Mouse (Mus musculus) kidney, embryonic 14.5 days (tissue): ENCODE data around the gene Satb1. TPM values are rescaled to one million over a fixed set of nuclear protein-coding genes. Genes with fewer than 3 reads are reported as not detected.

Experiments used
- ATAC-seq: fragments of 200-750 bp; cut with Nextera tagmentation; 2 replicates; pipeline ENCODE4 v1.8.0; 2017; ENCODE audit warnings: moderate number of reproducible peaks, mild to moderate bottlenecking, moderate TSS enrichment, moderate library complexity; ENCODE audit not compliant: low FRiP score, low TSS enrichment
- H3K27ac ChIP-seq: fragments of 300-500 bp; sonication (generic); 2 replicates; pipeline ENCODE4 v1.5.1; 2014; ENCODE audit warnings: low read depth, mild to moderate bottlenecking, low read length, moderate library complexity, mixed read lengths
- H3K27me3 ChIP-seq: fragments of 300-500 bp; sonication (generic); 2 replicates; pipeline ENCODE4 v1.6.1; 2014; ENCODE audit warnings: mild to moderate bottlenecking, low read length; ENCODE audit not compliant: control insufficient read depth, insufficient read depth
- H3K36me3 ChIP-seq: fragments of 300-500 bp; sonication (generic); 2 replicates; pipeline ENCODE4 v1.6.1; 2014; ENCODE audit warnings: low read length, mixed read lengths; ENCODE audit not compliant: control insufficient read depth, insufficient read depth
- H3K4me1 ChIP-seq: fragments of 300-500 bp; sonication (generic); 2 replicates; pipeline ENCODE4 v1.6.1; 2014; ENCODE audit warnings: low read length, mixed read lengths; ENCODE audit not compliant: control insufficient read depth, insufficient read depth
- H3K4me2 ChIP-seq: fragments of 300-500 bp; sonication (generic); replicated peaks from 2 replicates; pipeline ENCODE4 v1.6.1; 2014; ENCODE audit warnings: low read depth, mild to moderate bottlenecking, low read length
- H3K4me3 ChIP-seq: fragments of 300-500 bp; sonication (generic); 2 replicates; pipeline ENCODE4 v1.5.1; 2014; ENCODE audit warnings: mild to moderate bottlenecking, low read length
- H3K9ac ChIP-seq: fragments of 300-500 bp; sonication (generic); 2 replicates; pipeline ENCODE4 v1.6.1; 2014; ENCODE audit warnings: low read depth, mild to moderate bottlenecking, low read length, moderate library complexity
- H3K9me3 ChIP-seq: fragments of 300-500 bp; sonication (generic); 2 replicates; pipeline ENCODE4 v1.6.1; 2016; ENCODE audit warnings: low read length; ENCODE audit not compliant: control insufficient read depth
- WGBS: fragments of 180-500 bp; shearing (Covaris S2); extraction: QIAGEN DNeasy Blood & Tissue Kit; methylation state at CpG from one replicate; pipeline ENCODE4 v1.1.7; 2014; 5-methylcytosine and 5-hydroxymethylcytosine counted together
- polyA plus RNA-seq: library from polyadenylated mRNA; unstranded; fragments of >200 nt; fragmentation: Nextera tagmentation; extraction: Ambion mirVana; gene quantifications from 2 replicates; pipeline ENCODE4 v1.2.1, GENCODE M21; 2014

Satb1 gene
- polyA plus RNA-seq, 1 experiment from 2014 or later = 12.7 TPM

DNA sequence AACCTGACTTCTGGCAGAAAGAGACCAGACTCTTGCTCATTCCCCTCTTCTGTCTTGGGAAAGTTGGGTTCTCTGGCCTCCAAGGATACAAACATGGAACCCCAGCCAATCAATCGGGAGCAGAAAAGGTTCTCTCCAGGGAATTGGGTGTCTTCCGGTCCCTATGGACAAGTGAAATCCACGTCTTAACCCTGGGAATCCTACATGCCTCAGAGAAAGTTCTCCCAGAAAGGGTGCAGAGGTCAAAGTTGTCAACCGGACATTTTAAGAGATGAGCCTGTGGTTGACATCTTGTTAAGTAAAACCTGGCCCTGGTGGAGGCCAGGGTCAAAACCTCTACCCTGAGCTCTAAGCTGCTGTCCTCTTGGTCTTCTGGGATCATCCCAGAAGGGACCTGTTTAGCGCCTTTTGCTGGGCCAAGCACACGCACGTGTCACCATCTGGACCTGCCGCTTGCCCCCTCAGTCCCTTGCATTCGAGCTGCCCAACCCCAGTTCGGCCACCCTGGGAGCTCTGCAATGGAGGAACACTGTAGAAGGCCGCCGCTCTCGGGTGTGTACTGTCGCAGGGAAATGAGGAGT is 1.9 kb downstream of the Satb1 start:
- H3K27me3 ChIP-seq = peaks cover 81% of the 10 kb centered on the region
- peak overlapping the region; percentile 97 for H3K4me2 ChIP-seq
- no peaks in the 10 kb centered on the region for H3K36me3 ChIP-seq
- peak; percentile 44; the same call in 1 of the 2 replicates for ATAC-seq
- no peaks in the 10 kb centered on the region for H3K9me3 ChIP-seq
- H3K4me3 ChIP-seq = peak overlapping the region; percentile 68
- 12% methylated on average over 14 of the region's 14 CpGs for WGBS
- H3K27ac ChIP-seq = no peak overlapping the region
- H3K9ac ChIP-seq = no peak overlapping the region
- 0 out of 2 replicates have a peak, but pooled peaks cover 7% of the 10 kb centered on the region for H3K4me1 ChIP-seq

DNA sequence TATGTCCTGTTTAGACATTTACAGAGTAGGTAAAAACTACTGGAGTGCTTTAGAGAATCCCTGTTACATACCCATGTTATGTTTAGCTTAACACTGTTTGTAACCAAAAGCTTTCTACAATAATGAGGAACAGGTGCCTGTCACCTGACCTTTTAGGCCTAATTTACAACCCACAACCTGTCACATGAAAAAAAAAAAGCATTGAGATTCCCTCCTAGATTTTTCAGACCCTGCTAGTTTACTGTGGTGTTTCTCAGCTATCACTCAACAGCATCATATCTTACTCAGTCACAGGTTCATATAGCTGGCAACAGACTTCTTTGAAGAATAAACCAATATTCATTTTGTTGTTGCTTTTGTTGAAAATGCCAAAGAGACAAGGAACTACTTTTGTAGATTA is 3.7 kb downstream of the Satb1 start:
- Histone ChIP-seq H3K36me3 (no peaks in the 10 kb centered on the region), H3K4me3 (no peak overlapping the region), H3K4me1 (0 out of 2 replicates have a peak, but pooled peaks cover 7% of the 10 kb centered on the region), H3K27me3 (peaks cover 74% of the 10 kb centered on the region), H3K4me2 (no peak overlapping the region), H3K9me3 (no peaks in the 10 kb centered on the region), H3K27ac (no peak overlapping the region), H3K9ac (no peak overlapping the region)
- no peak for ATAC-seq

DNA sequence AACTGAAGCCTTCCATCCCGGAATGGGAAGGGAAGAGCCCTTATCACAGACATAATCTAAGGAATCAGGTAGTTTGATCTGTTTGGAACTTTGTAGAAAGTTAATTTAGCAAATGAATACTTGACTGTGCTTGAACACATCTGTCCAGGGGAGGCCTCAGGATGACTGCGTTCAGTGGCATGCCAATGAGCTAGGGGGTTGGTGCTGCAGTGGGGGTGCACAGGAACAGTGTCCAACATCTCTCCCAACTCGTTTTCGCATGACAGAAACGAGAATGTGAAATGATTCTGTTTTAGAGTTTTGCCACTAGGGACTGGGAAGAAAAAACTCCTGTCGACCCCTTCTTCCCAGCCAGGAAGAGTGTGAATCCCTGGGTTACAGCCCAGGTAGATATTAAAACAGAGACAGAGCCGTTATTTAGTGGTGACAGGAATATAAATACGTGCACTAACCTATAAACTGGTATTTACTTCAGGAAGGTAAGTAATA is 5.1 kb downstream of the Satb1 start:
- WGBS = 56% methylated on average over 8 of the region's 8 CpGs
- peaks cover 59% of the 10 kb centered on the region for H3K27me3 ChIP-seq

DNA sequence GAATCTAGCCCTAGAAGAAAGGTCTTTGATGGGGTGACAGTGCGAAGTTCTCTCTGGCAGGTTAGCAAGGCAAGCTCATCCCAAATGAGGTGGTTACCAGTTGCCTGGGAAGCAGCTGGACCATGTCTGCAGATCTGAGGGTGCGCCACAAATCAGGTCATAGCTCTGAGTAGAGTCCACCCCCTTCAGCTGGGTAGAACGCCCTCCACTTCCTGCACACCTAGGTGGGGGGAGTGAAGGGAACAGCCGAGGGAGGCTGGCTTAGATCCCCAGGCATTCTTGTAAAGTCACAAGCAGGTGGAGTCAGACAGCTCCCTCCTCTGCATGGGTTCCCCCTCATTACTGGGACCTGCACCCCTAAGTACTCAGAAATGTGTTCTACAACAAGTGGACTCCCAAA is 6.6 kb downstream of the Satb1 start:
- H3K27ac ChIP-seq = no peak overlapping the region
- 47% methylated on average over 4 of the region's 4 CpGs for WGBS
- no peak for ATAC-seq
- H3K27me3 ChIP-seq = peaks cover 49% of the 10 kb centered on the region
- no peak overlapping the region for H3K4me3 ChIP-seq
- H3K9ac ChIP-seq = no peak overlapping the region
- H3K36me3 ChIP-seq = no peaks in the 10 kb centered on the region
- no peaks in the 10 kb centered on the region for H3K9me3 ChIP-seq
- no peak overlapping the region for H3K4me2 ChIP-seq
- H3K4me1 ChIP-seq = no peaks in the 10 kb centered on the region

More for the DNA sequence above, 5.1 kb downstream of the Satb1 start:
- 0 out of 2 replicates have a peak, but pooled peaks cover 7% of the 10 kb centered on the region for H3K4me1 ChIP-seq
- H3K36me3 ChIP-seq = no peaks in the 10 kb centered on the region
- H3K9me3 ChIP-seq = no peaks in the 10 kb centered on the region
- no peak overlapping the region for H3K4me2 ChIP-seq
- no peak overlapping the region for H3K27ac ChIP-seq
- ATAC-seq = no peak
- no peak overlapping the region for H3K9ac ChIP-seq
- H3K4me3 ChIP-seq = no peak overlapping the region

DNA sequence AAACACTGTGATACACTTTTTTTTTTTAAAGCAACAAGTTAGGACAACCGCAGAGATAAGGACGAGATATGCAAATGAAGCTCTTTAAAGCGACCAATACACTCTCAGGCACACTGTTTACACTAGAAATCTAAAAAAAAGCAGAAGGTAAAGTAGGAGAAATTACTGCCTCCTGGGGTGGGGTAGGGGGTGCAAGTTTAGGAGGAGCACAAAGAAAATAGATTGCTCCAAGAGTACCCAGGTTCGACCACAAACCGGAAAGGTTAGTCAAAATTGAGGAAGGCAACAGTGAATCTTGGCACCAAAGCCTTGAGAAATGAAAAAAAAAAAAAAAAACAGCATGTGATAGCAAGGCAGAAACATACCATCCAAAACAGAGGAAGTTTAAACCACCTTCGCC is 18.8 kb downstream of the Satb1 start:
- no peak overlapping the region for H3K9ac ChIP-seq
- 0 out of 2 replicates have a peak, but pooled peaks cover 3% of the 10 kb centered on the region for H3K27me3 ChIP-seq
- no peak overlapping the region for H3K27ac ChIP-seq
- no peaks in the 10 kb centered on the region for H3K4me1 ChIP-seq
- H3K9me3 ChIP-seq = no peaks in the 10 kb centered on the region
- no peak overlapping the region for H3K4me3 ChIP-seq
- ATAC-seq = no peak
- H3K4me2 ChIP-seq = no peak overlapping the region
- H3K36me3 ChIP-seq = no peaks in the 10 kb centered on the region
- 27% methylated on average over 6 of the region's 6 CpGs for WGBS

DNA sequence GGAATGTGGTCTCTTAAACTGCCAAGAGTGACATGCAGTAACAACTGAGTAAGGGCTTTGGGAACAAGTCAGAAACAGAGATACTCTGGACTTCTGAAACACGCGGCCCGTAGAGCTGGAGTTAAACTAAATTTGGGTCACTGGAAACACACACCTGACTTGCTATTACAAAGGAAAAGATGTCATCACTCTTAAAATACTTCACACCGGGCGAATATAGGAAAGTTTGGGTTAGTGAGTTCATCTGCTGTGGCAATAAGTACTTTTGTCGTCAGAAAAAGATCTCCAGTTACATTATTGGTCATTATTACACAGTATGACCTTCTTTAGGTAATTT is 19.3 kb downstream of the Satb1 start:
- no peaks in the 10 kb centered on the region for H3K4me1 ChIP-seq
- ATAC-seq = no peak
- H3K36me3 ChIP-seq = no peaks in the 10 kb centered on the region
- H3K4me3 ChIP-seq = peak overlapping the region; percentile 75
- no peaks in the 10 kb centered on the region for H3K9me3 ChIP-seq
- under 1% methylated on average over 6 of the region's 6 CpGs for WGBS
- no peak overlapping the region for H3K27ac ChIP-seq
- peak overlapping the region; percentile 87 for H3K4me2 ChIP-seq
- H3K9ac ChIP-seq = peak overlapping the region; percentile 72; the same call in 1 of the 2 replicates
- 0 out of 2 replicates have a peak, but pooled peaks cover 3% of the 10 kb centered on the region for H3K27me3 ChIP-seq

DNA sequence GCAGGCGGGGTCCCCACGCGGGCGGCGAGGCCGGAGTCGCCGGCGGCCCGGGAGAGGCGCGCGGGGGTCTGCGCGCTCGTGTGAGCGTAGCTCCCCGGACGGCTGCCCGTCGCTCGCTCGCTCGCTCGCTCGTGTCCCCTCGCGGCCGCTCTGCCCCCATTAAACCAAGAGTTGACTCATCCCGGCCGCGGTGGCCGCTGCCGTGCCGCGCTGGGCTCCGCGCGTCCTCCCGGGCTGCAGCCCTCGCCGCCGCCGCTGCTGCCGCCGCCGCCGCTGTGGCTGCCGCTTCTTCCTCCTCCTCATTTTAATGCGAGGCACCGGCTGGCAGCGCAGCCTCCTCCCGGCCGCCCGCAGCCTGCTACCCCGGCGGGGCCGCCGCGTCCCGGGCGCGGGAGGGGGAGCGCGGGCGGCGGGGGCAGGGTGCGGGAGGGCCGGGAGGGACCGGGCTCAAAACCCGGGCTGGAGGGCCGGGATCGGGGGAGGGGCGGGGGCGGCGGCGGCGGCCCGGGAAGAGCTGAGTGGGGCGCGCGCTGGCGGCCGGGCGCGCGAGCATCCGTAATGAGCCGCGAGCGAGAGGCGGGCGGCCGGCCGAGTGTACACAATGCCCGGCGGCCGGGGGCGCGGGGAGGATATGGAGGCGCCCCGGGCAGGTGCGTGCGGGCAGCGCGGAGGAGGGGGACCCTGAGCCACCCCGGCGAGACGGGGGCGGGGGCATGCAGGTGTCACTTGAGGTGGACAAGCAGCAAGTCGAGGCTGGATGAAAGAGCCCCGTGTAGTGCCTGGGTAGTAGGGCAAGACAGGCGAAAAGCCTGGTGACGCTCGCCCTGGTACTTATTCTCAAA is 19.9 kb downstream of the Satb1 start:
- peak overlapping the region; percentile 72 for H3K9ac ChIP-seq
- H3K4me2 ChIP-seq = peak overlapping the region; percentile 87
- H3K27me3 ChIP-seq = 0 out of 2 replicates have a peak, but pooled peaks cover 3% of the 10 kb centered on the region
- no peaks in the 10 kb centered on the region for H3K36me3 ChIP-seq
- H3K4me1 ChIP-seq = no peaks in the 10 kb centered on the region
- peak; percentile 76 for ATAC-seq
- H3K9me3 ChIP-seq = no peaks in the 10 kb centered on the region
- peak overlapping the region; percentile 75 for H3K4me3 ChIP-seq
- WGBS = under 1% methylated on average over 63 of the region's 115 CpGs
- H3K27ac ChIP-seq = peak overlapping the region; percentile 39; the same call in 1 of the 2 replicates

DNA sequence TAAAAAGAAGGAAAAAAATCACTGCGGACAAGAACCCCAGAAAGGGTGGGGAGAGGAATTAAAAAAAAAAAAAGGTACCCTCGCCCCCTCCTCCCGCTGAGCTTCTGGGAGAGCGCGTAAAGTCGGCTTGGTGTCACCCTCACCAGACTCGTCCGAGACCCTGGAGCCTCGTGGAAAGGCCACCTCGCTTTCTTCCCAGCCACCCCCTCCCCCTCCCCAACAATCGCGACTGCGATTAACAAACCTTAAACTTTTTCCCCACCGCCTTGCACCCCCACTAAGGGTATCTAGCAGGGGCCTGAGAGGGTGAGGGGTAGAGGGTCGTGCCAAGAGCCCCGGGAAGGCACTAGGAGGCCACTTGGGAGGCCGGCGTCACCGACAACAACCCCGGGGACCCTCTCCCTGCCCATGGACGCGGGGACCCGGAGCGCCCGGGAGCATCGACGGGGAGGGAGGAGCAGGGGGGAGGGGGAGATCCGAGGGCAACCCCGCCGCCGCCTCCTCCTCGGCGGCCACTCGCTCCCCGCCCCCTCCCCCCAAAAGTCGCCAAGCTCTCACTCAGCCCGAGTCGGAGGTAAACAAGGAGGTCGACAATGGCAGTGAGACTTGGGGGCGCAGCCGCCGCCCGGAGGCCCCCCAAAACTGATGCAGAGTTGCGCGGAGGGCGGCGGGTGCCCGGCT is 20.7 kb downstream of the Satb1 start:
- peak overlapping the region; percentile 75 for H3K4me3 ChIP-seq
- peak overlapping the region; percentile 39; the same call in 1 of the 2 replicates for H3K27ac ChIP-seq
- no peaks in the 10 kb centered on the region for H3K36me3 ChIP-seq
- no peaks in the 10 kb centered on the region for H3K9me3 ChIP-seq
- H3K4me1 ChIP-seq = 0 out of 2 replicates have a peak, but pooled peaks cover 2% of the 10 kb centered on the region
- 0% methylated on average over 25 of the region's 48 CpGs for WGBS
- ATAC-seq = peak; percentile 75
- 0 out of 2 replicates have a peak, but pooled peaks cover 3% of the 10 kb centered on the region for H3K27me3 ChIP-seq
- peak overlapping the region; percentile 87 for H3K4me2 ChIP-seq
- peak overlapping the region; percentile 72 for H3K9ac ChIP-seq
